Mouse (Mus musculus) neutrophil, adult 83 days (primary cell): ENCODE results near the gene Dpysl5. TPM values are rescaled to one million over a fixed set of nuclear protein-coding genes. Genes with fewer than 3 reads are reported as not detected.

Experiments
- total RNA-seq, 2 experiments: library from RNA; stranded (reverse); gene quantifications; one replicate each; pipeline ENCODE4 v1.2.4; 2023

The Dpysl5 gene
- not detected for total RNA-seq

DNA sequence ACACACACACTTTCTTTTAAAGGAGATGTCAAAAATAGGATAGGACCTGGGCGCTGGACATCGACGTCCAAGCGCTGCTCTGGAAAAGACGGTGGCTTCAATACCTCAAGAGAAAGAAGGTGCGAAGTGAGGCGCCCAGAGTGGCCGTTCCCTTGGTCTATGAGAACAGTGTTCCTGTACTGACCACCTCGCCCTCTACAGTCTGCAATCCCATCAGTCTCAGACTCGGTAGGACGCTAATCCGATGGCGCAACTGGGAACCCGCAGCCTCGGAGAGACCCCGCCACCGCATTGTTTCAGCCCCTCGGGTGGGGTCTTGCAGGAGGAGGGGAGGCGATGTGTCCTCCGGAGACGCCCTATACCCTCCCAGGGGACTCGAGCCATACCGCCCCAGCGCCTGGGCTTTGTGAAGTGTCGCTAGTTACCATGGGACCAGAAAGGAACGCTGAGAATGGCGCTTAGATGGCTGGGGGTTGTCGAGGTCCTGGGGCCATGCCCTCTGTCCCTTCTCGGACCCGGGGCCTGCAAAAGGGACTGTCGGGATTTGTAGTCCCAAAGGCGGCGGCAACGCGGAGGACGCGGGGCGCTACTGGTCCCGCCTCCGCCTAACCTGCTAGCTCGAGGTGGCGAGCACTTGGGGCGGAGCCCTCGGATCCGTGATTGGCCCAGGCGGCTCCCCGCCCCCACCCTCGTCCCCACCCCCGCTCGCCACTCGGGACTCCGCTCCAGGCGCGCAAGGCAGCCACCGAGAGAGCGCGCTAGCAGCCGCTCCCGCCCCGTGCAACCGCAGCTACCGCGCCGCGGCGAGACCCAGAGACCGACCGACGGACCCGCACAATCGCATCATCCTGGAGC lies at the start of gene Dpysl5:
Dpysl5 (plus strand) TSS at position 418 of the 855 bp plus-strand sequence.

DNA sequence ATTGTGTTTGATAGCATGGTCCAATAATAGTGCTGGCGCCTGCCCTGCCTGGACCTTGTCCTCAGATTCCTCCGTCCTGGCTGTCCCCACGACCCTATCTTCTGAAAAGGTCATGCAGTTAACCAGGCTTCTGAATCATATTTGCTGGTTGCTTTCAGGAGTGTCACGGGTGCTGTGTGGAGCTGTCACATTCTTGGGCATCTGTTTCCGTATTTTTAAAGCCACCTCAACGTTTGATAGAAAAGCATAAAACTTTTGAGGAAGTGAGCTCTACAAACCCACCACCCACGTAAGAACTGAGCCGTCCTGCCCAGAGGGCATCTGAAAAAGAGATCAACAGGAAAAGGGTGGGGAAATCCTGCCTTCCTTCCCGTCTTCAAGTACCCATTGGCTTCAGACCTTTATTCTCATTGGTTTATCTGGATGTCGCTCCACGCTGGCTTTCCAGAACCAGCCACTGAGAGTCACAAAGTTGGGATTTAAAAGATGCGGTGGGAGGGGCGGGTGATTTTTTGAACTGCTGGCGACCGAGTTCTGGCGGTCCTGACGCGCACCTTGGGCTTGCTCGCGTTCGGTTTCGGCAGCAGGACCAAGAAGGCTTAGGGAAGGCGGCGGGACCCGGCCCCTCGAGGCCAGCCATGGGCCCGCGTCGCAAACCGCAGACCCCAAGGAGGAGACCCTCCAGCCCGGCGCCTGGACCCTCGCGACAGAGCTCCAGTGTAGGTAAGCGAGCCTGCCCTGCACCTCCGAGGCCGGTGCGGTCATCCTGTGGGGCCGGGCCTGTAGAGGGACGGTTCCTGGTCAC lies 44.8 kb upstream of the Dpysl5 start, which contains the start of gene Cenpa:
Cenpa (plus strand) TSS at position 387 of the 805 bp plus-strand sequence.

DNA sequence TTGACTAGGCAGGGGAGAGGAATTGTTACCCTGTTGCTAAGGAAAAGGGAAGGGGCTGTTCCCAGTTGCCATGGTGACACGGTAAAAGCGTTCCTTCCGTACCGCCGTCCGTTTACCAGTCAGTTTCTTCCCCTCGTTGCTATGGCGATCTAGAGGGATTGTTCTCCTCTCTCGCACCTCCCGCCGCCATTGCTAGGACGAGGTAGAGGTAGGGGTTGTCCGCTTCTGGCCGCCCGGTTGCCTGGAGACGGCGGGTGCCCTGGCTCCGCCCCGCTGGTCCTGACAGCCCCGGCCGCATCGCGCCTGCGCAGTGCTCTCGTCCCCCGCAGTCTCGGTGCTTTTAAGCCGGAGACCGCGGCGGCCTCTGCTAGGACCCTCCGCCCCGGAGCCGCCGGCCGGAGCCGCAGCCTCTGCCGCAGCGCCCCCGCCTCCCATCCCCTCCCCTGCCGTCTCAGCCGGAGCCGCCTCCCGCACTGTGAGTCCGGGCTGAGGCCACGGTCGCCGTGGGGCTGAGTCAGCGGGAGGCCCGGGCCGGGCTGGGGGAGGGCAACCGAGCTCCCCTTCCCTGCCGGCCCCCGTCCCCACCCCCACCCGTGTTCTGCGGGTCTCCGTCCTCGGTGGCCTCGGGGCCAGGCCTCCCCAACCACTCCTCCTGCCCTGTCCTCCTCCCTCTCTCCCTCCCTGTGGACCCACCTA lies 103.2 kb downstream of the Dpysl5 start, which contains the start of gene Mapre3:
Mapre3 (plus strand) TSS at position 218 of the 696 bp plus-strand sequence.

Other genes starting within 250 kb of the Dpysl5 start
- gene Otof, start 249.6 kb upstream of the Dpysl5 start, total RNA-seq, result under 1 TPM; 0.42 to 0.55 TPM
- not detected for gene 1700001C02Rik, start 245.5 kb upstream of the Dpysl5 start, total RNA-seq
- not detected for gene Cib4, start 165.7 kb upstream of the Dpysl5 start, total RNA-seq
- not detected for gene Kcnk3, start 123.4 kb upstream of the Dpysl5 start, total RNA-seq
- gene Slc35f6, start 63.6 kb upstream of the Dpysl5 start, total RNA-seq, result 10 to 100 TPM; 35.6 to 42.5 TPM
- 100 to 1,000 TPM; 137 to 138 TPM for gene Cenpa, start 44.8 kb upstream of the Dpysl5 start, total RNA-seq
- gene Mapre3, start 103.1 kb downstream of the Dpysl5 start, total RNA-seq, result 1 to 10 TPM; 1.2 to 1.5 TPM
- gene Tmem214, start 156.4 kb downstream of the Dpysl5 start, total RNA-seq, result 10 to 100 TPM; 28.7 to 32.9 TPM
- 1 to 10 TPM; 5.4 to 6.7 TPM for gene Agbl5, start 177.1 kb downstream of the Dpysl5 start, total RNA-seq
- gene Ost4, start 196.2 kb downstream of the Dpysl5 start, total RNA-seq, result 100 to 1,000 TPM; 132 to 140 TPM
- gene Emilin1, start 201.8 kb downstream of the Dpysl5 start, total RNA-seq, result 10 to 100 TPM; 32.5 to 35.2 TPM
- 10 to 100 TPM; 31.1 TPM for gene Khk, start 209.9 kb downstream of the Dpysl5 start, total RNA-seq
- 1 to 10 TPM; 1.6 to 1.7 TPM for gene Cgref1, start 234.0 kb downstream of the Dpysl5 start, total RNA-seq
- gene Preb, start 248.8 kb downstream of the Dpysl5 start, total RNA-seq, result 100 to 1,000 TPM; 261 to 281 TPM